Mouse (Mus musculus): ENCODE results near the gene Npas3. TPM values are rescaled to one million over a fixed set of nuclear protein-coding genes. Genes with fewer than 3 reads are reported as not detected.

The Npas3 gene
- total RNA-seq, 2 experiments from 2014 or later = not detected

GRCm38 (mm10) chr12:53407776-53408175, 159.3 kb downstream of the Npas3 start:
- ATAC-seq (replicated peaks; ENCODE audit: poor library complexity) = no peak

- ATAC-seq (replicated peaks; ENCODE audit: poor library complexity) = no peak
Observed at GRCm38 (mm10) chr12:53409711-53410110, 161.2 kb downstream of the Npas3 start.

- ATAC-seq (replicated peaks; ENCODE audit: poor library complexity) = no peak
Observed at GRCm38 (mm10) chr12:53410647-53411046, 162.2 kb downstream of the Npas3 start.

- ATAC-seq (replicated peaks; ENCODE audit: poor library complexity) = no peak
Observed at GRCm38 (mm10) chr12:53416096-53416495, 167.6 kb downstream of the Npas3 start.

GRCm38 (mm10) chr12:53421701-53422100, 173.2 kb downstream of the Npas3 start:
- ATAC-seq (replicated peaks; ENCODE audit: poor library complexity) = no peak

GRCm38 (mm10) chr12:53423631-53424030, 175.2 kb downstream of the Npas3 start:
- no peak for ATAC-seq (replicated peaks; ENCODE audit: poor library complexity)

DNA sequence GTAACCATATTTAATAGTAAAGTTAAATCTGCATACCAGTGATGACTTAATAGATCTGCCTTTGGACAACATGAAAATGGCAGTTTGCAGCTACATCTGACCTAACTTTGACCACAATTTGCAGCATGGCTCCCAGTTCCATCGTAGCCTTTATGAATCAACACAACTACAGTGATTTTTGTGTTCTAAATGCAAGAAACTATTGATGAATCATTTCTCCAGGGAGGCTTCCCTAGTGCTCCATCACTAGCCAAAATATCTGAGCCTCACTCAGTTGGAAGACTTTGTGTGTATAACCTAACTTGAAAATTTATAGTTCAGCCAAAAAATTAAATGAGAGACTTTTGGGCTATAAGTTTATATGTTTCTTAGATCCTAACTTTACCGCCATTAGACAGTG, 177.5 kb downstream of the Npas3 start:
- ATAC-seq (replicated peaks; ENCODE audit: poor library complexity) = no peak

GRCm38 (mm10) chr12:53427153-53427552, 178.7 kb downstream of the Npas3 start:
- no peak for ATAC-seq (replicated peaks; ENCODE audit: poor library complexity)

DNA sequence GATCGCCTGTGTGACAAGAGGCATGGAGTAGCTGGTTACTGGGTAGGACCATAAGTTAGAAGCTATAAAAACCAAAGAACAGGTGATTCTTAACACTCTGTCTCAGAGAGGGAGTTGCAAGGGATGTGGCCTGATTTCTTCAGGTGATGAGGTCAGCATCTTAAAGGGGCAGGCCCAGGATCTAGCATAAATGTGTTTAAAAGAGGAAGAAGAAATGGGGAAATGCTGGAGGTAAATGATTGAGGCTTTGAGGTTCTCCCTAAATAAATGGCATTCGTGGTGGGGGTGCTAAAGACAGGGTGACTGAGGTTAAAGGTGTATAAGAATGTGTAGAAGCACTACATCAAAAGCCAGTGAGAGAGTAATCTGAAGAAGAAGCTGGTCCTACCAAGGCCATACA, 193.6 kb downstream of the Npas3 start:
- peak; percentile 71 for ATAC-seq (replicated peaks; ENCODE audit: poor library complexity)

- ATAC-seq (replicated peaks; ENCODE audit: poor library complexity) = no peak
Observed at GRCm38 (mm10) chr12:53447469-53447868, 199.0 kb downstream of the Npas3 start.

DNA sequence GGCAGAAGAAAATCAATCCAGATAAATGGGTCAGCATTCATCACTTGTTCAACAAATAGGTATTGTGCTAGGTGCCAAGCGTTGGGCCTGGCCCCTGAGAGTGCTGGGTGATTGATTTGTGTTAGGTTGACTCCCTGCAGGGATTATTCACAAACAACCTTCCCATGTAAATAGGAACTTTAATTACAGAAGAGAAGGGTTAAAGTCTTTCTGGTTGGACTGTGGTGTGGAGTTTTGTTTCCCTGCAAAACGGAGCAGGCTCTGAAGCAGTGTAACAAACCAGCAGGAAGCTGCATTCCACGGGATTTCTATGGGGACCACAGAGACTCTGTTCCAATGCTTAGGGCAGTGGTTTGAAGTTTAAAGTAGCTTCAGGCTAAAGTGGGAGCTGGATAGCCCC, 199.6 kb downstream of the Npas3 start:
- ATAC-seq (replicated peaks; ENCODE audit: poor library complexity) = no peak

DNA sequence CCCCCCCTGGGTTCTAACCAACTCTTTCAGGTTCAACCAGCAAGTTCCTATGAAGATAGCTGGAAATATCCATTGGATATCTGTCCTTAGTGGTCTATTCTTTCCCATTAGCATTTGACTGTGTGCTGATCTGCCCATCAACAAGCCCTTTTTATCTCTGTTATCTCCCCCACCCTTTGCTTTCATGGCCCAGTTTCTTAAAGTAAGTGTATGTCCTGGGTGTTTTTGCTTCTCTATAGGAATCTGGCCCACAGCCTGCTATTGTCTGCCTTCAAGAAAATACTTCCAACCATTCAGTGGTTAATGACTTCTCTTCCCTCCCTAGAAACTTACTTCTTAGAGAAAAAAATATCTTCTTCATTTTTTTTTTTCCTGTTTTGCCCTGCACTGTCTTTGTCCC, 219.1 kb downstream of the Npas3 start:
- no peak for ATAC-seq (replicated peaks; ENCODE audit: poor library complexity)

DNA sequence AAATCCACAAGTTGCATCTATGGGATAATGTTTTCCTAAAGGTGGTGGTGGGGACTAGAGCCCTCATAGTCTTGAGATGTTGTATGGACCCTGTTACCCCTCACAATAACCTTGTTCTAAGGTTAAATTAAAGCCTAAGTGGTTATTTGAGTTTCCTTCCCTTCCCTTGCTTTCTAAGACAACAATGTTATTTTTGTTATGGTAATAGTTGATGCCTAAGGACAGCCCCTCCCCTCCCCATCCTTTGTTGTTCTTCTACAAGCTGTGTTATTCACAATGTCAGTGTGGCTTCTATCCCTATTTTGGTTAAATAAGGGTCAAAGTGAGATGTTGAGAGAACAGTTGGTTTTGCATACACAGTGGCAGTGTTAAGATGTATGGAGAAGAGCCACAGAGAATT, 226.0 kb downstream of the Npas3 start:
- ATAC-seq (replicated peaks; ENCODE audit: poor library complexity) = no peak

DNA sequence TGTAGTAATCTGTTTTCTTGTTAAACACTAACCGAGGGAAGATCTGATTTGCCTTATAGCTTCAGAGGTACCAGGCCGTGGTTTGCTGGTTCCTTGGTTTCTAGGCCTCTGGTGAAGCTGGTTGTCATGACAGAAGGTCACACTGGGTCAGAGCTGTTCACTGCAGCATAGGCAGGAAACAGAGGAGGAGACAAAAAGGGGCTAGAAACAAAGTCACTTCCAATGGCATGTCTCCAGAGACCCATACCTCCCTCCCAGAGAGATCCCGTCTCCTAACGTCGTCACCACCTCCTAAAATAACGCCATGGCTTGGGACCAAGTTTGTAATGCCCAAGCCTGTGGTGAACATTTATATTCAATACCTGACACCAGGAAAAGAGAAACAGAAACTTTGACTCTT, 236.4 kb downstream of the Npas3 start:
- no peak for ATAC-seq (replicated peaks; ENCODE audit: poor library complexity)

- no peak for ATAC-seq (replicated peaks; ENCODE audit: poor library complexity)
Observed at GRCm38 (mm10) chr12:53496386-53496785, 247.9 kb downstream of the Npas3 start.

- no peak for ATAC-seq (replicated peaks; ENCODE audit: poor library complexity)
Observed at GRCm38 (mm10) chr12:53514885-53515284, 266.4 kb downstream of the Npas3 start.

DNA sequence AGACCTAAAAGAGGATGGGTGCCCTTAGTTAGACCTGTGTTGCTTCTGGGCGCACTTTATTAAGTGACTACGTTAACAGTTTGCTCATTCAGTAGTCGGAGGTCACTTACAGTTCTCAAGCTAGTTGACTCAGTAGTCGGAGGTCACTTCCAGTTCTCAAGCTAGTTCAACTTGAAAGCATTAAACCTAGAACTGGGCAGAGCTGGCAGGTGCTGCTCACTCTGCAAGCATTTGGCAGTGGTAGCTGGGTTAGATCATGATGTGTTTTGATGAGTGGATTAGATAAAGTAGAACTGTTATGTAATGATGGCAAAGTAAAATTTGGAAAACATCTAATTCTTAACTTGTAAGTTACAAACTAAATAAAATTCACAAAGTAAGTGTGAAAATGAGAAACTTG, 271.1 kb downstream of the Npas3 start:
- ATAC-seq (replicated peaks; ENCODE audit: poor library complexity) = no peak

GRCm38 (mm10) chr12:53522631-53523030, 274.2 kb downstream of the Npas3 start:
- no peak for ATAC-seq (replicated peaks; ENCODE audit: poor library complexity)

DNA sequence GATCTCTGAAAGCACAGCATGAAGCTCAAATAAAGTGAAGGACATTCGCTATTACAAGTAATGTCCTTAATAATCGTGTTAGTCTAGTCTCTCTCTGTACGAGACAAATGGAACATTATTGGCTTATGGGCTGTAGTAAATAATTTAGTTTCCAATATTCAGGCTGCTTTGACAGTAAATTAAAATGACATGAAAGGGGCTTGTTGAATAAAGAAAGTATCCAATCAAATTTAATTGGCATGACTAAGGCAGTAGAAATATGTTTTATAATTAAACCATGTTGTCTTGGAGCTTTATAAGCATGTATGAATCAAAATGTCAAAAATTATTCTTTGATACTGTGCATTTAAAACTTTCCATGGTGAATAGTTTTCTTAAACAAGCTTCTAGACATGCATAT, 278.6 kb downstream of the Npas3 start:
- ATAC-seq (replicated peaks; ENCODE audit: poor library complexity) = no peak

GRCm38 (mm10) chr12:53529345-53529744, 280.9 kb downstream of the Npas3 start:
- no peak for ATAC-seq (replicated peaks; ENCODE audit: poor library complexity)

DNA sequence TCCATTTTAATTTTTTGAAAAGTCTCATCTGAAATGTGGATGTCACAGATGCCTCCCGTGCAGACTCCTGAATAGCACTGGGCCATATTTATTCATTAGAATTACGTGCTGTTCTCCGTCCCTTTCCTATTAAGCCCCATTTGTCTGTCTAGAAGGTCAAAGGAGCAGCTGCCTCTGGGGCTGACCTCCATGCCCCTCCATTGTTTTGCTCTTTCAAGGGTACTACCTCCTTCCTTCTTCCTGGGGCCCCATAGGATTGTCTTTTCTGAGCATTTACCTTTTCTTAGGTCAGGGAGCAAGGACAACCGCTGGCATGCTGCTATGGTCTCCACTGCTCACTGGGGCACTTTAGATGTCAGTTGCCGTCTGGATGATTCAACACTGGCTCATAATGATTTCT, 288.3 kb downstream of the Npas3 start:
- ATAC-seq (replicated peaks; ENCODE audit: poor library complexity) = no peak

DNA sequence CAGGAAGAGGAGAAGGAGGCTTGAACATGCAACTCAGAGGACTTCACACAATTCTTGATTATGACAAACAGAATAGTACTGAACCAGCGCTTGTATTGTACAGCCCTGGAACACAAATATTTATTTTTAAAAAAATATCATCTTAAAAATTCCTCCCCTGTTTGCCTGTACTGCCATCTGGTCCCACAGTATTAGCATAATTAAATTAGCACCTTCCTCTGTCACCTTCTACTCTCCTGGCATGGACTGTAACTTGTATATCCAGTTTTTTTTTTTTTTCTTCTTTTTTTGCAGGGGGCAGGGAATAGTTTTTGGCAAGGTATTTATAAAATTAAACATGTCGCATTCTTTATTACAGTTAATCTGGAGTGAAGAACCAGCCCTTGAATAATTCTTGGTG, 307.9 kb downstream of the Npas3 start:
- ATAC-seq (replicated peaks; ENCODE audit: poor library complexity) = no peak

- ATAC-seq (replicated peaks; ENCODE audit: poor library complexity) = no peak
Observed at GRCm38 (mm10) chr12:53558259-53558658, 309.8 kb downstream of the Npas3 start.

All from megakaryocyte progenitor cell, adult 5-6 weeks (primary cell).